Mouse (Mus musculus) embryonic fibroblast, embryonic 13.5 days (primary cell): ENCODE measurements around the gene Olfr1115.

Experiments used
- CTCF ChIP-seq: IDR thresholded peaks from 2 replicates; pipeline ENCODE4 v1.5.1; 2011; ENCODE audit warnings: mild to moderate bottlenecking, control low read depth, low read length, moderate library complexity, borderline replicate concordance; ENCODE audit not compliant: insufficient read depth
- POLR2A ChIP-seq: IDR thresholded peaks from 2 replicates; pipeline ENCODE4 v1.6.1; 2011; ENCODE audit warnings: low read depth, mild to moderate bottlenecking, control low read depth, low read length, moderate library complexity

GRCm38 (mm10) chr2:87208670-87209069 lies 39.1 kb upstream of the Olfr1115 start, which contains the start of gene Olfr1113:
- TF ChIP-seq CTCF (no peak), POLR2A (no peak)
